Mouse (Mus musculus): ENCODE data around the gene Chst10. TPM values are rescaled to one million over a fixed set of nuclear protein-coding genes. Genes with fewer than 3 reads are reported as not detected.

Chst10 gene
- polyA plus RNA-seq, 1 experiment from 2014 or later = 23.7 TPM

DNA sequence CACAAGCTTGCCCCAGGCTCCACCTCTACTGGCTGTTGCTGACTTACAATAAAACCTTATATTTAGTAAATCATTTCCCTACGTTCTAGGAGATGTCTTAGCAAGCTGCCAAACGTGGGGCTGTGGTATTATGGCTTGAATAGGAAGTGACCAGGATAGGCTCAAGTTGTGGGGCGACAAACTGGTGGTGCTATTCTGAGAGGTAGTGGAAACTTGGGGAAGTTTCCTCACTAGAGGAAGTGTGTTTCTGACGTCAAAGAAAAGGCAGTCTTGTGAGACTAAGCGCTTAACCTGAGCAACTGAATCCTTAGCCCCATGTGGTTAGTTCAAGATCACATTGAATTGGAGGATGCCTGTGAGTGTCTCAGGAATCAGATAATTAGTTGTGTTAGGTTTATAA lies 4.6 kb upstream of the Chst10 start:
- no peak overlapping the region for H3K27ac ChIP-seq (ENCODE audit: low read depth, low read length)
- no peaks in the 10 kb centered on the region for H3K4me1 ChIP-seq (ENCODE audit: control insufficient read depth, insufficient read depth, low read length)
- DNase-seq (ENCODE audit: low spot score) = no peak
- H3K27me3 ChIP-seq (ENCODE audit: control insufficient read depth, insufficient read depth, low read length) = no peaks in the 10 kb centered on the region
- ATAC-seq (ENCODE audit: insufficient read depth, low FRiP score, low TSS enrichment) = no peak
- H3K9ac ChIP-seq (ENCODE audit: low read length) = no peak overlapping the region
- no peaks in the 10 kb centered on the region for H3K36me3 ChIP-seq (ENCODE audit: control insufficient read depth, insufficient read depth, low read length)
- H3K4me2 ChIP-seq (ENCODE audit: low read depth) = no peak overlapping the region
- no peaks in the 10 kb centered on the region for H3K9me3 ChIP-seq (ENCODE audit: control insufficient read depth, low read length)
- H3K4me3 ChIP-seq (ENCODE audit: low read depth, low read length) = no peak overlapping the region
- WGBS = 70% methylated on average over 5 of the region's 5 CpGs

DNA sequence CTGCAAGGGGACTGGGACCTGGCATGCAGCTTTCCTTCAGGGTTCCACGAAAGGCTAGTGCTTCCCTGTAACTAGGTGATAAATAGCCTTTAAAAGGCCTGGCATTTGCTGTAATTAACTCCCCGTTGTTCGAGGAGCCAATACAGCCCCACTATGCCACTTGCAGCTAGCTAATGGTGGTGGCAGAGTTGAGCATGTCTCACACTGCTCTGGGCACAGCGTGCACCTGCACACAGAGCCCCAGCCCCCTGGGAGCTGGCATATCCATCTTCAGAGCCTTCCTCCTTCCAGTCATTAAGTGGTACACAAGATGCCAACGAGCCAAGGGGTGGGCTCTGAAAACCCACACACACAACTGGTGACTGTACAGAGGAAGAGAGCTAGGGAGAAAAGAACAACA lies 4.9 kb downstream of the Chst10 start:
- 35% methylated on average over 5 of the region's 5 CpGs for WGBS
- DNase-seq (ENCODE audit: low spot score) = peak; percentile 32
- Histone ChIP-seq H3K4me1 (ENCODE audit: control insufficient read depth, insufficient read depth, low read length) (0 out of 2 replicates have a peak, but pooled peaks cover 7% of the 10 kb centered on the region), H3K36me3 (ENCODE audit: control insufficient read depth, insufficient read depth, low read length) (no peaks in the 10 kb centered on the region), H3K4me3 (ENCODE audit: low read depth, low read length) (no peak overlapping the region), H3K9me3 (ENCODE audit: control insufficient read depth, low read length) (no peaks in the 10 kb centered on the region), H3K27me3 (ENCODE audit: control insufficient read depth, insufficient read depth, low read length) (no peaks in the 10 kb centered on the region), H3K27ac (ENCODE audit: low read depth, low read length) (peak overlapping the region; percentile 42; the same call in 1 of the 2 replicates), H3K4me2 (ENCODE audit: low read depth) (no peak overlapping the region), H3K9ac (ENCODE audit: low read length) (no peak overlapping the region)
- ATAC-seq (ENCODE audit: insufficient read depth, low FRiP score, low TSS enrichment) = no peak

DNA sequence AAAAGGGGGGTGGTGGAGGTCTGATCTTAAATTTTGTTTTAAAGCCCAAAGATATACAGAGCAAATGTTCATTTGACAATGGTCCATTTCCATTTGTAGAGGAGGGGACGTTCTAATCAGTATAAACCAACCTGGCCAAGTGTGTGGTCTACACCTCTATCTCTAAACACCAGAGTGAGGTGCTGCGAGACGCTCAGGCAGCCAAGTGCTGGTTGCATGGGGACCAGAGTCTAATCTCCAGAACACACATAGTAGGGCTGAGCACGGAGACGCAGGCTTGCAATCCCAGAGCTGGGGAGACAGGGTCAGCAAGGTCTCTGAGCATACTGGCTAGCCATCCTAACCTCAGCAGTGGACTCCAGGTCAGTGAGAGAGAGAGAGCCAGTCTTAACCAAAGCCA lies 6.5 kb downstream of the Chst10 start:
- ATAC-seq (ENCODE audit: insufficient read depth, low FRiP score, low TSS enrichment) = no peak
- WGBS = 91% methylated on average over 5 of the region's 5 CpGs
- 0 out of 2 replicates have a peak, but pooled peaks cover 7% of the 10 kb centered on the region for H3K4me1 ChIP-seq (ENCODE audit: control insufficient read depth, insufficient read depth, low read length)
- H3K27ac ChIP-seq (ENCODE audit: low read depth, low read length) = no peak overlapping the region
- H3K4me3 ChIP-seq (ENCODE audit: low read depth, low read length) = no peak overlapping the region
- no peak overlapping the region for H3K4me2 ChIP-seq (ENCODE audit: low read depth)
- H3K36me3 ChIP-seq (ENCODE audit: control insufficient read depth, insufficient read depth, low read length) = no peaks in the 10 kb centered on the region
- H3K27me3 ChIP-seq (ENCODE audit: control insufficient read depth, insufficient read depth, low read length) = no peaks in the 10 kb centered on the region
- no peak for DNase-seq (ENCODE audit: low spot score)
- H3K9ac ChIP-seq (ENCODE audit: low read length) = no peak overlapping the region
- no peaks in the 10 kb centered on the region for H3K9me3 ChIP-seq (ENCODE audit: control insufficient read depth, low read length)

DNA sequence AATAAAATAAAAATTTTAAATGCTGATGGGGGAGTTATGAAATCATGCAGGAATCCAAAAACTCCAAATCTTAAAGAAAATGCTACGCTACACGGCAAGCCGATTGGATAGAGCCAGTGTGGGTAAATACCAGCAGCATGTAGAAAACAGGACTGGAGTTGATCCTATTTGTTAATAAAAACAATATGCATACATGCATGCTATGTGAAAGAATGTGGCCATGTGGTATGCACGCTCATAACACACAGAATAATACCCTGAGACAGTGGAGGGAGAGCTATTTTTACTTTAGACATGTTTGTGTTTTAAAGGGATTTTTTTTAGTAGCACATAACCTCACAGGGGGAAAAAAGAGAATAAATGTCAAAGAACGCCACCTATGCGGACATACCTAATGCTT lies 9.2 kb downstream of the Chst10 start:
- no peaks in the 10 kb centered on the region for H3K27me3 ChIP-seq (ENCODE audit: control insufficient read depth, insufficient read depth, low read length)
- no peak for DNase-seq (ENCODE audit: low spot score)
- H3K9me3 ChIP-seq (ENCODE audit: control insufficient read depth, low read length) = no peaks in the 10 kb centered on the region
- H3K4me2 ChIP-seq (ENCODE audit: low read depth) = no peak overlapping the region
- 89% methylated on average over 6 of the region's 6 CpGs for WGBS
- H3K4me3 ChIP-seq (ENCODE audit: low read depth, low read length) = no peak overlapping the region
- no peak overlapping the region for H3K9ac ChIP-seq (ENCODE audit: low read length)
- no peak for ATAC-seq (ENCODE audit: insufficient read depth, low FRiP score, low TSS enrichment)
- no peak overlapping the region for H3K27ac ChIP-seq (ENCODE audit: low read depth, low read length)
- H3K36me3 ChIP-seq (ENCODE audit: control insufficient read depth, insufficient read depth, low read length) = no peaks in the 10 kb centered on the region
- H3K4me1 ChIP-seq (ENCODE audit: control insufficient read depth, insufficient read depth, low read length) = 0 out of 2 replicates have a peak, but pooled peaks cover 7% of the 10 kb centered on the region

DNA sequence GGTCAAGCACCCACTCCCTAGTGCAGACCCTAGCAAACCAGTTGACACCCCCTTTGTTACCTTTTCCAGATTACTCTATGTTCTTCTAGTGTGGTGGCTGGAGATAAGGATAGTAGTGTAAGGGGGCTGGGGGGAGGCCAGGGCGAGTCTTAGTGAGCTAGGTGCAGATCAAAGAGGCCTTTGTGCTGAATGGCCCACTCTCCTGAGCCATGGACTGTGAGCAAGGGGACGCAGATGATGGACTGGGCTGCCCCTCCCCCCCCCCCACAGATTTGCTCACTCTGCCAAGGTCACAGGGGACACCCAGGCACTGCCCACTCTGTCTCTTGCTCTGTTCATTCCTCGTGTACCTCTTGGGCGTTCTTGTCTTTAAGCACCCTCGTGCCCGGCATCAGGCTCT lies 10.9 kb downstream of the Chst10 start:
- no peaks in the 10 kb centered on the region for H3K27me3 ChIP-seq (ENCODE audit: control insufficient read depth, insufficient read depth, low read length)
- H3K9ac ChIP-seq (ENCODE audit: low read length) = no peak overlapping the region
- no peaks in the 10 kb centered on the region for H3K4me1 ChIP-seq (ENCODE audit: control insufficient read depth, insufficient read depth, low read length)
- no peaks in the 10 kb centered on the region for H3K9me3 ChIP-seq (ENCODE audit: control insufficient read depth, low read length)
- no peak for ATAC-seq (ENCODE audit: insufficient read depth, low FRiP score, low TSS enrichment)
- H3K4me3 ChIP-seq (ENCODE audit: low read depth, low read length) = no peak overlapping the region
- no peaks in the 10 kb centered on the region for H3K36me3 ChIP-seq (ENCODE audit: control insufficient read depth, insufficient read depth, low read length)
- no peak for DNase-seq (ENCODE audit: low spot score)
- WGBS = 68% methylated on average over 6 of the region's 6 CpGs
- no peak overlapping the region for H3K27ac ChIP-seq (ENCODE audit: low read depth, low read length)
- no peak overlapping the region for H3K4me2 ChIP-seq (ENCODE audit: low read depth)

DNA sequence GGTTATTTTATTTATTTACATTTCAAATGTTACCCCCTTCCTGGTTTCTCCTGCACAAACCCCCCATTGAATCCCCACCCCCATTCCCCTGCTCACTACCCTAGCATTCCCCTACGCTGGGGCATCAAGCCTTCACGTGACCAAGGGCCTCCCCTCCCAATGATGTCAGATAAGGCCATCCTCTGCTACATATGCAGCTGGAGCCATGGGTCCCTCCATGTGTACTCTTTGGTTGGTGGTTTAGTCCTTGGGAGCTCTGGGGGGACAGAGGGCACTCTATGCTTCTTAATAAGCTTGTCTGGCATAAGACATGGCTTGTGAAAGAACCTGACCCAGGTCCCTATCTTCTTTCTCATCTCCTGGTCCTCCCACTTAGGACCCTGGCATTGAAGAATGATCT lies 11.4 kb downstream of the Chst10 start:
- Histone ChIP-seq H3K9me3 (ENCODE audit: control insufficient read depth, low read length) (no peaks in the 10 kb centered on the region), H3K4me2 (ENCODE audit: low read depth) (no peak overlapping the region), H3K4me1 (ENCODE audit: control insufficient read depth, insufficient read depth, low read length) (no peaks in the 10 kb centered on the region), H3K9ac (ENCODE audit: low read length) (no peak overlapping the region), H3K4me3 (ENCODE audit: low read depth, low read length) (no peak overlapping the region), H3K36me3 (ENCODE audit: control insufficient read depth, insufficient read depth, low read length) (no peaks in the 10 kb centered on the region), H3K27me3 (ENCODE audit: control insufficient read depth, insufficient read depth, low read length) (no peaks in the 10 kb centered on the region), H3K27ac (ENCODE audit: low read depth, low read length) (no peak overlapping the region)
- no peak for DNase-seq (ENCODE audit: low spot score)
- ATAC-seq (ENCODE audit: insufficient read depth, low FRiP score, low TSS enrichment) = no peak
- WGBS = 92% methylated on average over 2 of the region's 2 CpGs

DNA sequence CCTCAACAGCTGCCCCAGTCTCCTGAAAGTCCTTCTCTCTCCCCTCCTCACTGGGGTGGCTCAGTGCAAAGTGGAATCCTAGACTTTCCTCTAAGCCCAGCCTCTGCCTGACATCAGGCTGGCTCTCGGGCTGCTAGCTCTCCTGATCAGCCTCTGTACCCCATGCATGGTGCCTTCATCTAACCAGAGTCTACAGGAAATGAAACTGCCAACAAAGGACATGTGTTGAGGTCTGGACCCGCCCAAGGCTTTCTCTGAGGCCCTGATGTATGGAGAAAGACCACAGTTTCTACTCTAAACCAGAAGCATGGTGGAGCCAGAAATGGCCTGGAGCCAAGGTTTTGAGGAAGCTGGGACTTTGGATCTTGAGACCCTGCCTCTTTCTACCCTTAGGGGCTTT lies 12.0 kb downstream of the Chst10 start:
- Histone ChIP-seq H3K9me3 (ENCODE audit: control insufficient read depth, low read length) (no peaks in the 10 kb centered on the region), H3K27me3 (ENCODE audit: control insufficient read depth, insufficient read depth, low read length) (no peaks in the 10 kb centered on the region), H3K36me3 (ENCODE audit: control insufficient read depth, insufficient read depth, low read length) (no peaks in the 10 kb centered on the region), H3K9ac (ENCODE audit: low read length) (no peak overlapping the region), H3K27ac (ENCODE audit: low read depth, low read length) (no peak overlapping the region), H3K4me1 (ENCODE audit: control insufficient read depth, insufficient read depth, low read length) (no peaks in the 10 kb centered on the region), H3K4me3 (ENCODE audit: low read depth, low read length) (no peak overlapping the region), H3K4me2 (ENCODE audit: low read depth) (no peak overlapping the region)
- DNase-seq (ENCODE audit: low spot score) = no peak
- WGBS = 85% methylated on average over 2 of the region's 2 CpGs
- no peak for ATAC-seq (ENCODE audit: insufficient read depth, low FRiP score, low TSS enrichment)

DNA sequence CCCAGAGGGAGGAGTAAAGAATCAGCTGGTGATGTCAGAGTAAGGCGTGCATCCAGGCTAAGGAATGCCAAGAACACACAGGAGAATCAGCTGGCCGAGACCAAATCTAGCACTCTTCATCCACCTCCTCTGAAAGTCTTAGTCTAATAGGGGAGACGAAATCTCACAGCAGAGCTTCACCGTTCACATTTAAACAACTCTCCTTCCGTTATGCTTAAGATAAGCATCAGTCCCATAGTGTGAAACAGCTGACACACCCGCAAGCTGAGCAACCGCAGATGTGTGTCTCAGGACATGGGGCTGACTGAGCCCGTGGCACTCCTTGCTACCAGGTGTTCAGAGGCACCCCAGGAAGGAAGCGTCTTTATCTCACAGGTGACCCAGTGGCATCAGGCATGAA lies 14.2 kb downstream of the Chst10 start:
- Histone ChIP-seq H3K4me2 (ENCODE audit: low read depth) (no peak overlapping the region), H3K36me3 (ENCODE audit: control insufficient read depth, insufficient read depth, low read length) (no peaks in the 10 kb centered on the region), H3K4me1 (ENCODE audit: control insufficient read depth, insufficient read depth, low read length) (no peaks in the 10 kb centered on the region), H3K4me3 (ENCODE audit: low read depth, low read length) (no peak overlapping the region), H3K9me3 (ENCODE audit: control insufficient read depth, low read length) (no peaks in the 10 kb centered on the region), H3K27ac (ENCODE audit: low read depth, low read length) (no peak overlapping the region), H3K9ac (ENCODE audit: low read length) (no peak overlapping the region), H3K27me3 (ENCODE audit: control insufficient read depth, insufficient read depth, low read length) (no peaks in the 10 kb centered on the region)
- no peak for DNase-seq (ENCODE audit: low spot score)
- no peak for ATAC-seq (ENCODE audit: insufficient read depth, low FRiP score, low TSS enrichment)
- WGBS = 86% methylated on average over 9 of the region's 9 CpGs

DNA sequence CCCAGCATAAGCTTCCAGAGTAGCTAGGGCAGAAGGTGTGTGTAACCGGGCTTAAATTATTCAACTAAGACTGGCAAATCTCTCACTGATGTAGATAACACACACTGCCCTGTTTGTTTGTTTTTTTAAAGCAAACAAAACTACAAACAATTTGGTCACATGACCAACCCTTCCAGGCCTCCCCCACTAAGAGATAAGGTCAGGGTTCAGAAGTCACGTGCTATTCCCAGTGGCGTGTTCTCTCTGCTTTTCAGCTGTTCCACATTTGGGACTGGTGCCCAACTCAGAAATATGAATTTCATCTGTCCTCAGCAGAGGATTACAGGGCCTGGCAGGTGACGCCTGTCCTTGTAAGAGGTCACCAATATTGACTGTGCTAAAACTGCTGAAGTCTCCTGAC lies 15.2 kb downstream of the Chst10 start:
- ATAC-seq (ENCODE audit: insufficient read depth, low FRiP score, low TSS enrichment) (no peak), DNase-seq (ENCODE audit: low spot score) (no peak)
- Histone ChIP-seq H3K36me3 (ENCODE audit: control insufficient read depth, insufficient read depth, low read length) (no peaks in the 10 kb centered on the region), H3K9me3 (ENCODE audit: control insufficient read depth, low read length) (no peaks in the 10 kb centered on the region), H3K4me1 (ENCODE audit: control insufficient read depth, insufficient read depth, low read length) (no peaks in the 10 kb centered on the region), H3K27ac (ENCODE audit: low read depth, low read length) (no peak overlapping the region), H3K9ac (ENCODE audit: low read length) (no peak overlapping the region), H3K4me2 (ENCODE audit: low read depth) (no peak overlapping the region), H3K4me3 (ENCODE audit: low read depth, low read length) (no peak overlapping the region), H3K27me3 (ENCODE audit: control insufficient read depth, insufficient read depth, low read length) (no peaks in the 10 kb centered on the region)
- 87% methylated on average over 4 of the region's 4 CpGs for WGBS

Data from neural tube, embryonic 11.5 days (tissue).